Mouse (Mus musculus) E14TG2a.4 (cell line): ENCODE data around the gene Cdh13.

Experiments
- H3K27me3 ChIP-seq: 2 replicates; pipeline ENCODE4 v1.6.1; 2014; ENCODE audit warnings: low read length, control low read depth; ENCODE audit not compliant: insufficient read depth
- H3K36me3 ChIP-seq: 2 replicates; pipeline ENCODE4 v1.6.1; 2014; ENCODE audit warnings: low read length, control low read depth; ENCODE audit not compliant: insufficient read depth
- H3K4me1 ChIP-seq: replicated peaks from 2 replicates; pipeline ENCODE4 v1.6.1; 2014; ENCODE audit warnings: low read depth, low read length, control low read depth
- H3K4me3 ChIP-seq: replicated peaks from 2 replicates; pipeline ENCODE4 v1.5.1; 2014; ENCODE audit warnings: mild to moderate bottlenecking, low read length
- H3K9me3 ChIP-seq: 2 replicates; pipeline ENCODE4 v1.6.1; 2014; ENCODE audit warnings: low read length, control low read depth
- CTCF ChIP-seq: conservative IDR thresholded peaks from 2 replicates; pipeline ENCODE4 v1.5.1; 2014; ENCODE audit warnings: low read length
- NANOG ChIP-seq: IDR thresholded peaks from 2 replicates; pipeline ENCODE4 v1.6.1; 2014; ENCODE audit warnings: borderline replicate concordance, low read length, mixed read lengths
- POU5F1 ChIP-seq: IDR thresholded peaks from 2 replicates; pipeline ENCODE4 v1.6.1; 2014; ENCODE audit warnings: low read length, borderline replicate concordance

The Cdh13 gene

DNA sequence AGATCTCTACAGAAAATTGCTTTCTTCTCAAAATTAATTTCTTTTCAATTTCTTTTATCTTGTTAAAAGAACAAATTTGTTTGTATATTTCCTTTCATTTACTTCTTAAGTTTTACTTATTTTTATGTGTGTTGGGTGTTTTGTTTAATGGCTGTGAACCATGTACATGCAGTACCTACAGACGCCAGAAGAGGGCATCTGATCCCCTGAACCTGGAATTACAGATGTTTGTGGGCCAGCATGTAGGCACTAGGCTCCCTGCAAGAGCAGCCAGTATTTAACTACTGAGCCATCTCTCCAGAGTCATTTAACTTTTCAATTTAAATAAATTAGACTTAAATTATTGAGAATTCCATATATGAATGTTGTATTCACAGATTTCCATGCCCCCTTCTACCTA lies 941.0 kb downstream of the Cdh13 start:
- H3K4me1 ChIP-seq = peaks cover 3% of the 10 kb centered on the region; the same call in 1 of the 2 replicates
- no peak for TF ChIP-seq NANOG
- peak; percentile 73 for TF ChIP-seq CTCF
- no peaks in the 10 kb centered on the region for H3K36me3 ChIP-seq
- no peak overlapping the region for H3K4me3 ChIP-seq
- H3K27me3 ChIP-seq = no peaks in the 10 kb centered on the region
- peaks cover 15% of the 10 kb centered on the region; the same call in 1 of the 2 replicates for H3K9me3 ChIP-seq

DNA sequence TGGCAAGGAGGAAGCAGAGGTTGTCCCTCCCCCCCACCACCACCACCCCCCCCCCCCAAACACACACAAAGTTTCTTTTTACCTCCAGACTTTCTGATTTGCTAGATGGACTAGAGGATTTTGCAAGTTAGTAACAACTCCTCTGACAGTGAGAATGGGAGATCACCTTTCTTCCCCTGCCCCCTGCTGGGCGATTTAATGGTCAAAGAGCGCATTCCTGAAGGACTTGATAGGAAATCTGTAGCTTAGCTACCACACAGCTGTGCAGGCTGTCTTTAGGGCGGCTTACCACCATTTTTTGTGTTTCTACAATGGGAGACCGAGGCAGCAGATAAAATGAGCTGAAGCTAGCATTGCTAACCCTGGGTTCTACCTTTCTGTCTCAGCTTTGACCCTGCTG lies 961.6 kb downstream of the Cdh13 start:
- no peak overlapping the region for H3K4me3 ChIP-seq
- no peaks in the 10 kb centered on the region for H3K9me3 ChIP-seq
- TF ChIP-seq NANOG (no peak), CTCF (no peak), POU5F1 (no peak)
- H3K27me3 ChIP-seq = peaks cover 8% of the 10 kb centered on the region
- H3K36me3 ChIP-seq = no peaks in the 10 kb centered on the region
- H3K4me1 ChIP-seq = no peaks in the 10 kb centered on the region

DNA sequence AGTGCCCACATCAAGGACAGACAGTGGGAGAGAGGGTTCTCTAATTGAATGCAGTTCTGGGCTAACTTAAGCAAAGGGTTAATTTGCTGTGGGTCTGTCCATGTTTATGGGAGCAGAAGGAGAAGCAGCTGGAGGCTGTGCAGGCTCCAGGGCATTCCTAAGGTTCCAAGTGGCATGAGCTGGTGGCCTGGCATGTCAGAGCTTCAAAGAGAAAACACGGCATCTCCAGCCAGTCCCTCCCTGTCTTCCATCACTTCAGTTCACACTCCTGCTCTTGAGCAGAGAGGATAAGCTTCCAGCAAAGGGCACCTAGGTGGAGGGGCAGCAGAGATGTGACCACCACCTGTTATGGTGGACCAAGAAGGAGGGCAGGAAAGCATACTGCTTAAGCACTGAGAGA lies 962.1 kb downstream of the Cdh13 start:
- H3K4me1 ChIP-seq = no peaks in the 10 kb centered on the region
- H3K9me3 ChIP-seq = no peaks in the 10 kb centered on the region
- no peak for TF ChIP-seq CTCF
- no peak for TF ChIP-seq POU5F1
- no peak for TF ChIP-seq NANOG
- H3K36me3 ChIP-seq = no peaks in the 10 kb centered on the region
- no peak overlapping the region for H3K4me3 ChIP-seq
- peaks cover 8% of the 10 kb centered on the region for H3K27me3 ChIP-seq

DNA sequence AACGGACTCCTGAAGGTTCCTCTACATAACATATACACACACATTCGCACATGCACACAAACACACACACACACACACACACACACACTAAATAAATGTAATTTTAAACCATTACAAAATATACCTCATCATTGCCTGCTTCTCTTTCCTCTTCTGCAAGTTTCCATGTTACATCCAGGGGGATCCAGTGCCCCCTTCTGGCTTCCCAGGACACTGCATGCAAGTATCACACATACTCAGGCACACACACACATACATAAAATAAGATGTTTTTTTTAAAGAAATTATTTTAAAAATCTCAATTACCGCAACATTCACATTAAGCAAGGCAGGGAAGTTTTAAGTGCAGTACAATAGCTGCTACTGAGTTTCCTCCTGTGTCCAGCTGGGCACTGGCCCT lies 970.8 kb downstream of the Cdh13 start:
- Histone ChIP-seq H3K4me3 (no peak overlapping the region), H3K9me3 (no peaks in the 10 kb centered on the region), H3K36me3 (no peaks in the 10 kb centered on the region), H3K4me1 (no peaks in the 10 kb centered on the region), H3K27me3 (no peaks in the 10 kb centered on the region; the same call in 1 of the 2 replicates)
- TF ChIP-seq POU5F1 = no peak
- TF ChIP-seq CTCF = peak; percentile 63

DNA sequence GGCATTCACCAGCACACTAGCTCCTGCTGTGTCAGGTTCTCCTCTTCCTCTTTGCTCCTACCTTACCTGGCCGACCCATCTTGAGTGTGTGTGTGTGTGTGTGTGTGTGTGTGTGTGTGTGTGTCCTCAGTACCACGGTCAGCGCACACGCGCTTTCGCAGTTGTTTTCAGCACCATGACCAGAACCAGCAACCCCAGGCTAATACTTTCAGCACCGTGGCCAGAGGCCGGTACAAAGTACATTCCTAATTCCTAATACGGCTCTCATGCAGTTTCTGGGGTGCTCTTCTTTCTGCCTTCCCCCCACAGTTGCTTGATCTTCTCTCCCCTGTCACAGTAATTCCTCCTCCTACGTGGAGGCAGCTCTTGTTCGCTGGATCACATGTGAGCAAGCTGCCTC lies 975.1 kb downstream of the Cdh13 start:
- TF ChIP-seq NANOG = no peak
- no peak for TF ChIP-seq POU5F1
- no peak for TF ChIP-seq CTCF
- H3K4me3 ChIP-seq = no peak overlapping the region
- H3K27me3 ChIP-seq = peaks cover 3% of the 10 kb centered on the region
- H3K4me1 ChIP-seq = no peaks in the 10 kb centered on the region
- no peaks in the 10 kb centered on the region for H3K36me3 ChIP-seq
- H3K9me3 ChIP-seq = no peaks in the 10 kb centered on the region

DNA sequence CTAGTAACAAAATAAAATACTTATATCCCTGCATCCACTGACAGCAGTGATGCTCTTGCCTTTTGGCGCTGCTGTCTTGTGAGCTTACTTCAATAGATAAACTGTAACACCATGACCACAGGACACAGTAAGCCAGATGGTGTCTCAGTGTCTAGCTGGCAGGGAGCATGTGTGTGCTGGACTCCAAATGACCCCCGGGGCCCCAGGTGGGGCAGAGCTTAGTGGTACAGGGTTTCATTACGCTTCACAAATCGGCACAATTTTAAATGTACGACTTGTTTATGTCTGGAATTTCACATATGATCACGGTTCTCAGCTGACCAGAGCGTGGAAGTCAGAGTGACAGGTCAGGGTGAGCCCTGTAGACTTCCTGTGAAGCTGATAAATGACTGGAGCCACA lies 980.2 kb downstream of the Cdh13 start:
- Histone ChIP-seq H3K9me3 (no peaks in the 10 kb centered on the region), H3K27me3 (peaks cover 3% of the 10 kb centered on the region), H3K4me3 (no peak overlapping the region), H3K4me1 (no peaks in the 10 kb centered on the region), H3K36me3 (no peaks in the 10 kb centered on the region)
- TF ChIP-seq CTCF = no peak
- TF ChIP-seq NANOG = no peak
- TF ChIP-seq POU5F1 = no peak

DNA sequence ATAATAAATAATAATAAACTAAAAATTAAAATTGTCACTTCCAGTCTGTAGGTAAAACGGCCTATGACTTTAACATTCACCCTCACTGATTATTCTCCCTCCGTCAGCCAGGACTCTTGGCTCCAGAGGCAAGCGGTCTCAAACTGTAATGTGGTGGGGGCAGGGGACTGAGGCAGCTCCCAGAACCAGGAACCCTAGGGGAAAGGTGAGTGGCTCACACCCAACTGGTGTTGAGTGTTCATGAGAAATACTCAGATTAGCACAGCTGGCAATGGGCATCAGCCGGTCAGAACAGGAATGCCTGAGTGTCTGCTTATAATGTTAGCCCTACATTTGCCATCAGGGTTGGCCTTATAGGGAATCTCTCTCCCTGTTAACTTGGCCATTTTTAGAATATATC lies 982.8 kb downstream of the Cdh13 start:
- H3K9me3 ChIP-seq = no peaks in the 10 kb centered on the region
- no peaks in the 10 kb centered on the region for H3K4me1 ChIP-seq
- TF ChIP-seq CTCF (no peak), NANOG (no peak), POU5F1 (no peak)
- H3K27me3 ChIP-seq = no peaks in the 10 kb centered on the region
- H3K4me3 ChIP-seq = no peak overlapping the region
- H3K36me3 ChIP-seq = no peaks in the 10 kb centered on the region

DNA sequence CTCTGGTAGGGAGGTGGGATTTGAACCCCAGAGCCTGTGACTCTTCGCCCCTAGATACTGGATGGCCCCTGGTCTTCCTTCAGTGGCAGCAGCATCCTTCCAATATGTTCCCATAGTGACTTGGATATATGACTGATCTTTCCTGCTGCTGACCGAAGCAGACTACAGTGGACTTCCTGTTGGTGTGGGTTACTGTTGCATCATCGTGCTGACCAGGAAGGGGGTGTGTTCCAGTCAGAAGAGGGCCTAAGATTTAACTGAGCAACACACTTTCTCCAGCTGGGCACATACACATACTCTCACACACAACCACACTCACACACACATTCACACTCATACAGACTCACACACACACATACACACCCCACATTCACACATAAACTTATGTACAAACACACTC lies 986.0 kb downstream of the Cdh13 start:
- Histone ChIP-seq H3K4me3 (no peak overlapping the region), H3K4me1 (no peaks in the 10 kb centered on the region), H3K36me3 (no peaks in the 10 kb centered on the region), H3K9me3 (no peaks in the 10 kb centered on the region), H3K27me3 (no peaks in the 10 kb centered on the region)
- no peak for TF ChIP-seq POU5F1
- no peak for TF ChIP-seq CTCF
- no peak for TF ChIP-seq NANOG

DNA sequence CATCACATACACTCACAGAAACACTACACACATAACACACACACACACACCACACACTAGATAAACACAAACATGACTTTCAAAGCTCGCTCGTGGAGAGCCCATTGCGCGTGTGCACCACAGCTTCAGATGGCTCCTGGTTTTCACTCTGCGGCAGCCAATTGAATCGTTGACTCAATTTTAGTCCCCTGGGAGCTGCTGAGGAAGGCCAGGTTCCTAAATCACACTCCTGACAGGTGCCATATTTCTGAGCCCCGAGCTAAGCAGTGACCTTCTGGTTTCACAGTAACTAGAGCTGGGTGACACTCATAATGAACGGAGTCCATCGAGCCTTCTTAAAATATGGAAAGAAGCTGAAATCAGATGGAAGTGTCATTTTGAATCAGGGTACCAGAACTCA lies 986.8 kb downstream of the Cdh13 start:
- TF ChIP-seq POU5F1 (no peak), CTCF (no peak), NANOG (no peak)
- H3K27me3 ChIP-seq = no peaks in the 10 kb centered on the region
- no peaks in the 10 kb centered on the region for H3K36me3 ChIP-seq
- no peaks in the 10 kb centered on the region for H3K9me3 ChIP-seq
- no peak overlapping the region for H3K4me3 ChIP-seq
- no peaks in the 10 kb centered on the region for H3K4me1 ChIP-seq
